Mouse (Mus musculus) lung, adult 18-20 months (tissue): Measurements from ENCODE around the gene Stt3a.

Experiments
- DNase-seq, 2 experiments: peaks; one replicate each; pipeline ENCODE4 v3.0.0; 2022; ENCODE audit warnings: mixed read lengths in 2 of 2

The Stt3a gene

DNA sequence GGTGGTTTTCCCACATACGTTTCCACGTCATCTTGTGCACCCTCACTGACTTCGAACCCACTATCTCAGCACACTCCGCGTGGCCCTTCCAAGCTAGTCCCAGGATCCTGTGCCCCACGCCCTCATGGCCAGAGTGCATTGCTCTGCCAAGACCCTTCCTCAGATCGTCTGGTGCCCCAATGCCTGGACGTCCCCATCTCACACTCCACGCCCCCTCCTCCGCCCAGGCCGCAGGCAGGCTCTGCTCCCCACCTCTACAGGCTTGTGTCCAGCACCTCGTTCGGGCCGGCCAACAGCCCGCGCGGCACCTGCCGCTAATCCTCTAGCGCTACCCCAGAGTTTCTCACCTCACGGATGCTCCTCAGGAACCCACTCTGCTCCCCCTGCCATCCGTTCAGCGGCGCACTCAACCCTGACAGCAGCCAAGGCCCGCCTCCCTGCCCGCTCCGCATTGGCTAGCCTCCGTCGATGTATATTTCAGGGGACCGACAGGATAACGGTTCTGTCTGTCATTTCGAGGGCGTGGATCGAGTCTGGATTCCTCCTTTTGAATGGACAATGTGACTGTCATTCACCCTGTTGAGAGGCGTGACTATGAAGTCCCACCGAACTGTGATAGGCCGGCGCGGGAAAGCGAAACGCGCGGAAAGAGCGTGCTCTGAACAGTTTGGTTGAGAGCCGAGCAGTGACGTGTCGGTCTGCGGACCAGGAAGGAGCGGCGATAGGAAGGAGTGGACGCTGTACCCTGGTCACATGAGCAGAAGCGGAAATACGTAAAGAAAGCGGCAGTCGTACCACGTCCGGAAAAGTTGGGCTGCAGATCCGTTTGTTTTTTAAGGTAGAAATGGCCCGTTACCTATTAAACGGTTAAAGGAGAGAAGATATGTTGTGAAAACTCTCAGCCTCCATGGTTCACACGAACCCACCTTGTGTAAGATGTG is at the start of gene Stt3a:
Stt3a (minus strand) TSS at position 477 of the 941 bp plus-strand sequence.
- peak; percentile 100 for DNase-seq

DNA sequence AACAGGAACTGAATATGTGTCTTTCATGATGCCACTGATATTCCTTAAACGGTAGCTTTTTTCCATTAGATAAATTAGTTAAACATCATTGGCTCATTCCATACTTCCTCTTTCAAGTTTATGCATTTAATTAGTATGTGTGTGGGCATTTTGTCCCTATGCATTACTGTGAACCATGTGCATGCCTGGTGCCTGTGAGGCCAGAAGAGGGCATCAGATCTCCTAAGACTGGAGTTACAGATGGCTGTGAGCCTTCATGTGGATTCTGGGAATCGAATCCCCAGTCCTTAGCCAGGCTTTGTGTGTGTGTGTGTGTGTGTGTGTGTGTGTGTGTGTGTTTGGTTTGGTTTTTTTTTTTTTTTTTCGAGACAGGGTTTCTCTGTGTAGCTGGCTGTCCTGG is 47.0 kb upstream of the Stt3a start:
- no peak for DNase-seq

DNA sequence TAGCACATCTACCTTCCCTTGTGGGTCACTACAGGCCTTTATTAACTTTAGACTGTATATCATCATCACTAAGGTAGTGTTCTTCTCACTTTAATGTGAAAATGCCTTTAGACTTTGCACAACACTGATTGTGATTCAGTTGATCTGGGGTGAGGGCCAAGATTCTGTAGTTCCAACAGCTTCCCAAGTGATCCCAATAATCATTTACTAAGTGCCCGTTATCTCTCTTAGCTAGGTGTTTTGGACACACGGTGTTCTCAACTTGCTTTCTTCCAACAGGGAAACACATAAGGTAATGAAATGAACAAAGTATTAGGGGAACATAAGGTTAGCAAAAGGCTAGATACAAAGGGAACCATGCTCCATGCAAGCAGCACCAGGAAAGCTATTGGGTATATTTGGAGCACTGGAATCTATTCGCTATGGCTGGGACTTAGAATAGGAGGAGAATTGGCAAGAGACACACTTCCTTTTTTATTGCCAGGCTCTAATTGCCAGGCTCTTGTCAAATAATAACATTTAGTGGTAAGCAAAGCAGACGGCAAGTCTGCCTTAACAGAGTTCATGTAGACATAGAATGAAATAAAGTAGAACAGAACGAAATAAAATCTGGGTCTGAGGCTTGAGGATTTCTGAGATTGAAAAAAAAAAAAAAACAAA is 40.8 kb upstream of the Stt3a start:
- no peak for DNase-seq

DNA sequence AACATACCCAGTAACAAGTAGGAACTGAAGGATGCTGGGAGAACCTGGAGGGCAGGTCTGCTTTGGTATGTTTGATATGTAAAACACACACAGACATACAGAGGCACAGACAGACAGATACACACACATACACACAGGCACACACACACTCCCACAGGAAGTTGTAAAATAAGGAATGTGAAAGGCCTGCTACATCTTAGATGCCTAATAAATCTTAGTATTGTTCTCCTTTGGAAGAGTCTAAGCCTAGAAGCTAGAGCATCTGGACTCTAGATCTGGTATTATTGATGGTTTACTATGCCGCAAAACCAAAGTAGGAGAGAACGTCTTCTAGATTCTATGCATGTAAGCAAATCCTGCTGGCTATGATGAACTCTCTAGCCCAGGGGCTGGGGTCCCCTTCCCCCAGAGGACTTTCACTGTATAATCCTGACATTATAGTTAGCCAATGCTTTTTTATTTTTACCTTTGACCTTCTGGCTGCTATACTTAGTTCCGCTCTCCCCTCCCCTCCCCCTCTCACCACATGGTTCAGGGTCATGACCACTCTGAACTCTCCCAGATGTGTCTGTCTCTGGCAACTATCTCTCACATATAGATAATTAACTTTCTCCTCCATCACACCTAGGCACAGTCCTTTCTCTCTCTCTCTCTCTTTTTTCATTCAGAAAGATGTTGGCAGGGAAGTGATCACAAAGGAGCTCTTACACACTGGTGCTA is 37.9 kb upstream of the Stt3a start:
- no peak for DNase-seq

DNA sequence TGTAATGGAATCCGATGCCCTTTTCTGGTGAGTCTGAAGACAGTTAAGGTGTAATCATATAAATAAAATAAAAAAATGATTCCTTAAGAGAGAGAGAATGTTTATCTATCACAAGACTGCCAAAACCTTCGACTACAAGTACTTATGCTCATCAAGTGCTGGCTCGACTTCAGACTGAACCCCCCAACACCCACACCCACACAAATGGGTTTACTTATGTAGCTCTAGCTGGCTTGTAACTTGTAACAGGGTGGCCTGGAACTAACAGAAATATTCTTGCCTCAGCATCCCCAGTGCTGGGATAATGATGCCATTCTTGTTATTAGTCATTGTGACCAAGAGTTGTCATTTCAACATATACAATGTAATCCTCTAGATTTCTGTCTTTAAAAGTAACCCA is 36.4 kb upstream of the Stt3a start:
- DNase-seq, result no peak

DNA sequence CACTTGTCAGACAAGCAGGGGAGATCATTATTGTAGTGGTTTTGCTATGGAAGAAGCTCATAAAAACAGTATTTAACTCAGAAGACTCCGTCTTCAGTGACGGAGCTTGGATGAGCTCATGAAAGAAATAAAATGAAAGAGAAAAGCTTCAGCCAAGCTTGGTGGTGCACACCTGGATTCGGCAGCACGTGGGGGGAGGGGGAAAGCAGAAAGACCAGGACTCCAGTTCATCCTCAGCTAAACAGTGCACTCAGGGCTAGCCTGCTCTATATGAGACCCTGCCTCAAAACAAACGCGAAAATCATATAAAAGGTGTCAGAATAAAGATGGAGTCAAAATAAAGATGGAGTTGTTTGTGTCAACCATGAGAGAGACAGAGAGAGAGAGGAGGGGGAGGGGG is 35.9 kb upstream of the Stt3a start:
- no peak for DNase-seq

DNA sequence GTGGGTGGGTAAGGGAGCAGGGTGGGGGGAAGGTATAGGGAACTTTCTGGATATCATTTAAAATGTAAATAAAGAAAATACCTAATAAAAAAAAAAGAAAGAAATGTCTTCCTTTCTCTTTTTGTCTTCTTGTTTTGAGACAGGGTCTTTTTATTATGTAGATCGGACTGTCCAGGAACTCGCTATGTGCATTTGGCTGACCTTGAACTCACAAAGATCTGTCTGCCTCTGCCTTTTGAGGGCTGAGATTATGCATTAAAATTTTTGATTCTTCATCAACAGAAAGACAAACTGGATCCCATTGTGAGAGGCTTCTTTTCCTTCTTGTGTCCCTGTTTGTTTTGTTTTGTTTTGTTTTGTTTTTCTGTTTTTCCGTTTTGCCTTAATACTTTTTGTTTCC is 35.5 kb upstream of the Stt3a start:
- DNase-seq, result no peak

DNA sequence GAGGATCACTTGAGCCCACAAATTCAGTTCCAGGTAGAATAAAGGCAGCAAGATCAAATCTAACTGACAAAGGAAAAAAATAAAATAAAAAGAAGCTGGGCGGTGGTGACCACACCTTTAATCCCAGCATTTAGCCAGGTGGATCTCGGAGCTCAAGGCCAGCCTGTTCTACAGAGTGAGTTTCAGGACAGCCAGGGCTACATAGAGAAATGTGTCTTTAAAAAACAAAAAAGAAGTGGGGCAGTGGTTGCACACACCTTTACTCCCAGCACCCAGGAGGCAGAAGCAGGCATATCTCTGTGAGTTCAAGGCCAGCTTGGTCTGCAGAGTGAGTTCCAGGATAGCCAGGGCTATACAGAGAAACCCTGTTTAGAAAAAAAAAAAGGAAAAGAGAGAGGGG is 34.5 kb upstream of the Stt3a start:
- DNase-seq, result no peak

DNA sequence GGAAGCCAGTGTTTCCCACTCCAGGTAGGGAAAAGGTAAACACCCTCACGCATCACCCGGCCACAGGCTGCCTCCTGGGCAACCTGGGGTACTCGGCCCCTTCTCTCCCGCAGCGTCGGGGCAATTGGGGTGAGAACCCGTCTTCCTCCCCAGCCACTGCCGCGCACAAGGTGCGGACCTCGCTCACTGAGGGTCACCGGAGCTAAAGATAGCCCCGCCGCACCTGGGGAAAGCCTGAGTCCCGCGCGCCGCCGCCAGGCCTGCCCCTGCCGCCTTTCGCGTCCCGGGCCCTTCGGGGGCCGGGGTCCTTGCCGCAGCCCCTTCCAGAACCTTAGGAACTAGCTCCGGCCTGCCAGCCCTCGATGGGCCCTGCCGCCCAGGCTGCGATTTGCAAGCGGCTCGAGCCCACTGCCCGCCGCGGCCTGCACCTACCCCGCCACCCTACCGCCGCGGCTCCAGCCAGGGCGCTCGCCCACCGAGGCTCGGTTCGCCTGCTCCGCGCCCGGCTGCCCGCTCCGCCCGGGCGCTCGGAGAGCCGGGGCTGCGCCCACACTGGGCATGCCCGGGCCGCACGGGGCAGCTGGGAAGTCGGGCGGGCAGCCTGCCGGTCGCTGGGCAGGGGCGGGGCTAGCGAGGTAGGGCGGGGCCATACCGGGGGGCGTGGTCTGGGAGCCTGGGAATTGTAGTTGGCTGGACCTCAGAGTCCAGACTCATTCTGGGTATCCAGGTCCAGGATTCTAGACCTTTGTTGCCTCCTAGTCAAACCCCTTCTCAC is 29.5 kb upstream of the Stt3a start, which contains the start of gene Ei24:
Ei24 (minus strand) TSS at position 613 of the 775 bp plus-strand sequence.
- peak; percentile 92 to 95 for DNase-seq

DNA sequence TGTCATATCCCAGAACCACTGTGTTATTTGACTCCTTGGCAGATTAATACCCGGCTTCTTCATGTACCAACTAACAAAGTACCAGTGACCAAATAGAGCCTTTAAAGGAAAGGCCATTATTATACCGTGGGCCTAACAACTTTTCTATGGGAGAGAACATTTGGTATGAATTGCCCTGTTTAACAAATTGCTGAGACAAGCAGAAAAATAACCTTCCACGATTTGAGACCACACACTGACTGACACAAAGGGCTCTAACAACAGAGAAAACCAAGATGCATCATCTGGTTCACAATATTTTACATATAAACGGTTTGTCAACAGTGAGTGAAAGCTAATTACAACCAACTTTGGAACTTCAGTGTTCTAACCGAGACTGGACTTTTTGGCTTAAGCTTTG is 28.7 kb upstream of the Stt3a start:
- DNase-seq, result no peak

DNA sequence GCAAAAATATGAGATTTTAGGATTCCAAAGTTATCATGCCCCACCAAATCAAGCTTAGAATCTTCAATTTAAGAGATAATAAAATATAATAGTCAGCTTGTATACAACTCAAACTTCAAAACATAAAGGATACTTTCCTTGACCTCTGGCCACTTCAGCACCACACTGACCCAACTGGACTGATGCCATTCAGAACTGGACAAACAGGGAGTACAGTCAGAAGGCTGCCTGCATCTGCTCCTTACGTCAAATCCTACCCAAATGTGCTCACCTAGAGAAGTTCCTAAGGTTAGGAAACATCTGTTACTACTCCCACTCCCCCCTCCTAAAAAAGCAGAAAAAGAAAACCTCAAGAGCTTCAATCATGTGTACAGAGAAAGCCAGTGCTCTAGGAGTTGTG is 28.1 kb upstream of the Stt3a start:
- peak in 1 of 2 experiments; percentile 17 for DNase-seq

DNA sequence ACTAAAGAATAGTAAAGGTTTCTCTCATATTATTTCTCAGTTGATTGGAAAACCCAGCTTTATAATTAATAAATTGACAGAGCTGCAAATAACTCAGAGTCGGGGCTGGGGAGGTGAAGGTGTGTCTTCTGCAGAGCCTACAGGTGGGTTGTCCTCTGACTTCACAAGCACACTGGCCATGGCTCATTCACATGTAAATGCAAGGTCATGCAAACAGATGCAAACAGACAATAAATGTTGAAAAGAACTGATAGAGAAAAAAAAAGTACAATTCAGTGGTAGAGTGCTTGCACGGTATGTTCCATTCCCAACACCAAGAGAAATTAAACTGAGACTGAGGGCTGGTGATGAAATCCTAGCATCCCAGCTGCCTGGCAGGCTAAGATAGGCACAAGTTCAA is 27.0 kb upstream of the Stt3a start:
- DNase-seq, result no peak

DNA sequence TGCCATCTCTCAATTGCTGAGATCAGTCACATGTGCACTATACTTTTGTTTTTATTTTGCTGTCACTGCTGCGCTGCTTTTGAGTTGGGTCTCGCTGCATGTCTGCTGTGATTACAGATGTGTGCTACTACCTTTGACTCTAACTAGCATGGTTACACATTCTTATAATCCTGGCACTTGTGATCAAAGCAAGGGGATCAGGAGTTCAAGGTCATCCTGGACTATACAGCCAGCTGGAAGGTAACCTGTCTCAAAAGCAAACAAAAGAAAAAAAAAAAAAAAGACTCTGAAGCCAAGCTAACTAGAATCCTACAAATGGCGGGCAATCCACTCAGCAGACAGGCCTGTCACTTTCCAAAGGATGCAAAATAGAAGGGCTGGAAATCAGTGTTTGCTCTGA is 24.7 kb upstream of the Stt3a start:
- DNase-seq, result no peak

DNA sequence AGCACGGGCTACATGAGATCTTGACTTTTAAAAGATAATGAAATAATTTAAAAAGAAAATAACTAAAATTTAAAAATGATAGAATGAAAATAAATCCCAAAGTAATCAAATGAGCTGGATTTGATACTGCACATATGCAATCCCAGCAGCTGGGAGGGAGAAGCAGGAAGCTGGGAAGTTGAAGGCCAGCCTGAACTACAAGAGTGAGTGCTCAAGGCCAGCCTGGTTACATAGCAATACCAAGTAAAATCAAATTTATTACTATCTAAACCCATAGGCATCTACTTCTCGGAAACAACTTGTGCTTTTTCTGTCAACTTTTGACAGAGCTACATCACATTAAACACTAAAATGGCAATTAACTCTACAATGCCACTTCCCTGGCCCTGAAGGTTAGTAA is 16.4 kb upstream of the Stt3a start:
- no peak for DNase-seq

DNA sequence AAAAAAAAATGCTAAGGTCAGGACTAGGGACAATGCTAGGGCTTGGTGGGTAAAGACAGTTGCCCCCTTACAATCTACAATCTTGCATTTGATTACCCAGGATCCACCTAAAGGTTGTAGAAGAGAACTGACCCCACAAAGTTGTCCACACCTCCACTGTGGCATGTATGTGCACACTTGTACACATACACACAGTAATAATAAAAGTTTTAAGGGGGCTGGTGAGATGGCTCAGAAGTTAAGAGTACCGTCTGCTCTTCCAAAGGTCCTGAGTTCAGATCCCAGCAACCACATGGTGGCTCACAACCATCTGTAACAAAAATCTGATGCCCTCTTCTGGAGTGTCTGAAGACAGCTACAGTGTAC is 1.6 kb upstream of the Stt3a start:
- no peak for DNase-seq

DNA sequence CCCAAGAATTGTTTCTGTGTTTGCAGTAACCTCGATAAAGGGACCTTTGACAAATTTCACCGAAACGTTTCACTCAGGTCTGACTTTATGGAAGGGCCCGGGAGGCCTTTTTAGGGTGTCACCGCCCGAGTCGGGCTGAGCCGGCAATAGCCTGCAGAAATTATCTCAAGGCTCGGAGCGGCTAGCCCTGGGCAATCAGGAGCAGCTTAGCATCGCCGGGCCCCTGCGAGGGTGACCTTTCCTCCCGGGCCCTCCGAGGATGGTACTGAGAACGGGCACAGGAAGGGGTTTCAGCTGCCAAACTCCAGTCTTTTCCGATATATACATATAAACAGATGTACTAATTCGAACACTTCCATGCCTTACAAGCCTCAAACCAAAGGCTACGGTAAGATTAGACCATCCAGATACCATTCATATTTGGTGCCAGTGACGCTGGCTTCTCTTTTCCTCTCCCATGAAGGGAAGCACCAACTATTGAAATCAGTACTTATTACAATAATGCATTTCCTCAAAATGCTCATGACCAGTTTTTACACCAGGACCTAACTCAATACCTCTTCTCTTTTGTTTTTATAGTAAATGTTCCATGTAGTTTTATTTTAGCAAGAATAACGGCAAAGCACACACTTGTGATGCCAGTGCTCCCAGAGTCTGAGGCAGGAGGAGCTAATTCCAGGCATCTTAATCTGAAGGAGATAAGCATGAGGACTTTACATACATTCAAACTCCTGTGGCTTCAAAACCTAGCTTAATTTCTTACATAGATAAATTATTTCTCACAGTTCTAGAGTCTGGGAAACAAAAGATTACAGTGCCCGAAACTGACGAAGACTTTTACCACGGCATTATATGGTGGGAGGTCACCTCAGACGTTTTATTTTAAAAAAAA is 923 bp upstream of the Stt3a start:
- peak; percentile 38 for DNase-seq

DNA sequence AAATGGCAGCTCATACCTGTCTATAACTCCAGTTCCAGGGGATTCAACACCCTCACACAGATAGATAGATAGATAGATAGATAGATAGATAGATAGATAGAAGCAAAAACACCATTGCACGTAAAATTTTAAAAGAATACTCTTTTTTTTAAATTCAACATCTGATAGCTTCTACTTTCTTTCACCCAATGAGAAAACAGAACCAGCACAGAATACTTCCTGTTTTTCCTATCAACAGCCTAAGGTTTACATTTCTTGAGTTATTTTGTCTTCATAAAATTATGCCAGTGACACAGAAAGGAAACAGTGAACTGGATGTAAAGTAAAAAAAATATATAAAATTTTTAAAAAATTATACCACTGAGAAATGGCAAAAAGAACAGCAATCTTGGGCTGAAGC is 3.1 kb downstream of the Stt3a start:
- DNase-seq, result no peak

DNA sequence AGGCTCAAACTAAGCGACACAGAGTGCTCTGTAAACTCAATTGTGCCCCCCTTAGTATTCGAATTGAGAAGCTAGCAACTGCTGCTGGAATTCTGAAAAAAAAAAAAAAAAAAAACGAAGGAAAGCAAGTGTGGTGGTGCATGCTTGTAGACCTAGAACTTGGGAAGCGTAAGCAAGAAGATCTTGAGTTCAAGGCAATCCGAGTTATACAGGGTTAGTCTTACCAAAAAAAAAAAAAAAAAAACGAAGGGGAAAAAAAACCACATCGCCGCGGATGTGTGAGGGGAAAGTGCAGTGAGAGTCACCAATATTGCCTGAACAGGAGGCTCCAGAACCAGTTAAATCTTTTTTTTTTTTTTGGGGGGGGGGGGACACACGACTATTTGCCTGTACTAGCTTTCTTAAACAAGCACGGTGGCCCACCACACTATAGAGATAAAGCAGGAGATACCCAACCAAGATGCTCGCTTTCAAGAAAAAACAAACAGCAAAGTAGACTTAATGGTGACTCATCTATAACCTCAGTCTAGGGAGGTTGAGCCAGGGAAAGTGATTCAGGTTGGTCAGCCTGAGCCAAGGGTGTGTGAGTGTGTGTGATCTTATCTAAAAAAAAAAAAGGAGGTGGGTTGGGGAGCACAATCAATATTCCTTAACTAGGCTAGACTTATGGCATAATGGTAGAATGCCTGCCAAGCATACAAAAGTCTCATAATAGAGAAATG is 40.3 kb downstream of the Stt3a start, which contains the start of gene Chek1:
Chek1 (minus strand) TSS at position 32 of the 722 bp plus-strand sequence.
- no peak for DNase-seq

DNA sequence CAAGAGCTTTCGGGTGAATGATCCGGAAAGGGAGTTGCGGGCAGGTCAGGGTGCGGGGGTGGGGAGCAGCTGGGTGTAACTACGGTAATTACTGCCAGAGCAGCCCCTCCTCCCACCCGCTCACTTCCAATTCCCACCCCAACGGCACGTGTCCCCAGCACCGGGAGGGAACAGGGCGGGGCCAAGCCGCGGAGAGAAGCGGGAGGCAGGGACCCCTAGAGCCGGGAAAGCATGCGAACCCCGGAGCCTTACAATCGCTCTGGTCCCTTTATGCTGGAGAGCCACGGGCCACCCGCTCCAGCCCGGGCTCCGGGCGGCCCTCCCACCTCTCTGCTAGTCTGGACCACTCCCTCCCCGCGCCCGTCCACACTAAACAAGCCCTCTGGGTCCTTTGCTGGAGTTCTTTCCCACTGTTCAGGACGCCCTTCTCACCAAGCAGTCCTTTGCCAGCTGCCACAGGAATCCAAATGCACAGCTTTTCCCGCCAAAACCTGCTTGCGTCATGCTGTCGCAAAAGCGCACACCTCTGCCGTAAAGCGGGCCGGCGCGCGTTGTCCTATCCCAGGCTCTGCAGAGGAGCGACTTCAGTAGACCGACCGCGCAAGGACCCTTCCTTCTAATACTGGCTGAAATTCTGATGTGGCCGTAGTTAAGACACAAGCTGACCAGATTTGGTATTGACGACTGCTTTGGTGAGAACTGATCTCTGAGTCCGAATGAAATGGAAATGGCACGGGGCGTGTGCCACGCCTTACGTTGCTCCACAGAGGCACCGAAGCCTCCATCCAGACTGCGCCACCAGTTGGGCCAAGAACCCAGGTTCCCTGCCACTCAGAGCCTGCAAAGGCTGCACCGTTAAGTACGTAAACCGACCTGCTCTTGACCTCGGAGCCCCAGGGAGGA is 41.1 kb downstream of the Stt3a start:
- peak; percentile 85 to 87 for DNase-seq

DNA sequence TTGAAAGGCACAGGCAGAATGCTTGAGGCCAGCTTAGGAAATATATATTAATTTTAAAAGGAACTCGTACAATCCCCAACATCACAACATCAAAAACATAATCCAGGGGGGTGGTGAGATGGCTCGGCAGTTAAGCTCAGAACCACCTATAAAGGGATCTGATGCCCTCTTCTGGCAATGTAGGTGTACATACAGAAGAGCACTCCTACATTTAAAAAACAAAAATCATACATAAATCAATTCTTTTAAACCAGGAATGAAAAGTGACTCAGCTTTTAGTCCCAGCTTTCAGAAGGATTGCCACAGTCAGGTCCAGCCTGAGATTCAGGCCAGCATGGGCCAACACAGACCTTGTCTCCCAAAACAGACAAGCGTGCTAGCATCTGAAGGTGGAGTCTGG is 50.9 kb downstream of the Stt3a start:
- no peak for DNase-seq
